ENCODE assay signal across 8 mouse cellular contexts in the genomic region with DNA sequence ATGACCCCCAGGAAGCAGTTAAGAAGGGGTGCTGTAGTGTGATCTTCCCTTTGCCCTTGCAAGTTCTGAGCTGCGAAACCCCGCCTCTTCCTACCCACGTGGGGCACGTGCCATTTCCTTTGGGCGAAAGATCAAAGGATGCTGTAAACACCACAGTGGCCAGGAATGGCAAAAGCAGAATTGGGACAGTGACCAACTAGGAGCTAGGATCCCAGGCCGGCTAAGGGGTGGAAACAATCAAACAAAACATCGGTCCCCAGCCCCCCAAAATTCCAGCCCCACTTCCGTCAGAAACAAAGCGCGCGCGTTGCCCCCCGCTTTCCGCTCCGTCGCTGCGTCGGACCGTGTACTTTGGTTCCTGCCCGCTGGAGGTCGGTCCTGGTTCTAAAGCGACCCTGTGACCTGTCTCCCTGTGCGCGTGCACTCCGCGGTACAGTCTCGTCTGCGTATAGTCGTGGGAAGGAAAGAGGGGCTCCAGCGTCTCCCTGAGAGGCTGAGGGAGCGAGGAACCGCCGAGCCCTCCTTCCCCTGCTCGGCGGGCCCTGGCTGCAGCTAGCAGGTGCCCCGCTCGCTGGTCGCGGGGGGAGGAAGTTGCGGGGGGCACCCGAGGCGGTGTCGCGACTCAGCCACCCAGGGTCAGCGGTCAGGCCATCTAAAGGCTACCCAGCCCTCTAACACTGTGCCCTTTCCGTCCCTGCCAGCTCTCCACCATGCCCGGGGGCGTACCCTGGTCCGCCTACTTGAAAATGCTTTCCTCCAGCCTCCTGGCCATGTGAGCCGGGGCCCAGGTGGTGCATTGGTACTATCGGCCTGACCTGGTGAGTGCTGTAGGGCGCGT. TPM values are rescaled to one million over a fixed set of nuclear protein-coding genes. Genes with fewer than 3 reads are reported as not detected.
DNase-seq lines count a peak whose midpoint lies in the region; ATAC-seq lines count a peak whose summit lies in the region.
"Not testable (repeated sequence)": the region's sequence is repeated elsewhere in the genome, so short reads cannot be mapped to it uniquely, and the experiment has no call there.

No protein-coding gene starts in this region.

- under 1% methylated on average over 48 of the region's 53 CpGs for WGBS in hindbrain, embryonic 14.5 days

- not testable (repeated sequence) for H3K27me3 ChIP-seq in hindbrain, embryonic 14.5 days (ENCODE audit: control insufficient read depth, insufficient read depth, low read length)

- H3K9me3 ChIP-seq in hindbrain, embryonic 14.5 days (ENCODE audit: control insufficient read depth, low read length) = not testable (repeated sequence)

- H3K27ac ChIP-seq in hindbrain, embryonic 14.5 days = peak overlapping the region; percentile 82

- H3K36me3 ChIP-seq in hindbrain, embryonic 14.5 days (replicated peaks; ENCODE audit: control insufficient read depth, insufficient read depth) = not testable (repeated sequence)

- H3K9ac ChIP-seq in hindbrain, embryonic 14.5 days = peak overlapping the region; percentile 85

- peak; percentile 89 for DNase-seq in R1 (ENCODE audit: low read depth, low spot score)
- DNase-seq in cerebellum, postnatal 25 days = peak; percentile 91 to 92
- peak; percentile 67 to 68 for DNase-seq in frontal cortex, postnatal 25 days (ENCODE audit: low spot score in 2 of 2)
- DNase-seq in hindbrain, embryonic 14.5 days (ENCODE audit: low spot score) = peak; percentile 85
- peak; percentile 72 for DNase-seq in left cerebral cortex, adult 11 months (ENCODE audit: low spot score)
- DNase-seq in lung, postnatal 36 days = peak; percentile 81
- peak; percentile 83 for DNase-seq in retina, embryonic 14.5 days (ENCODE audit: low spot score)
- DNase-seq in thymus, postnatal 36 days = peak; percentile 83 to 87

- H3K4me2 ChIP-seq in hindbrain, embryonic 14.5 days (replicated peaks) = peak overlapping the region; percentile 77

- peak overlapping the region; percentile 71 for H3K4me3 ChIP-seq in hindbrain, embryonic 14.5 days (replicated peaks; ENCODE audit: low read length)

- H3K4me1 ChIP-seq in hindbrain, embryonic 14.5 days (replicated peaks; ENCODE audit: control insufficient read depth, insufficient read depth, low read length) = not testable (repeated sequence)

- ATAC-seq in hindbrain, embryonic 14.5 days (ENCODE audit: low FRiP score) = peak; percentile 95

RNA-seq across cellular contexts. Expression of a gene that starts 19.9 kb away (rescaled TPM):
- polyA plus RNA-seq in hindbrain, embryonic 14.5 days (2014; fragmentation: Nextera tagmentation; extraction: Ambion mirVana) = 252 and 279 TPM in 2 replicates

RNA-seq across cellular contexts. Expression of a gene that starts 20.2 kb away (rescaled TPM):
- polyA plus RNA-seq in hindbrain, embryonic 14.5 days (2014; fragmentation: Nextera tagmentation; extraction: Ambion mirVana) = 0.82 and 2.5 TPM in 2 replicates

Comparison
In these comparisons a context has a peak if more than half of its experiments do, and no peak if none do; other contexts are left out.
1. Peak in every context shown above with its lines: DNase-seq, ATAC-seq, H3K4me3 ChIP-seq and H3K27ac ChIP-seq.